Mouse (Mus musculus): ENCODE data around the gene Fam193a.

The Fam193a gene

GRCm38 (mm10) chr5:34461294-34461693, 91.6 kb downstream of the Fam193a start:
- DNase-seq (ENCODE audit: low spot score in 2 of 2), result no peak

GRCm38 (mm10) chr5:34461841-34462240, 92.1 kb downstream of the Fam193a start:
- no peak for DNase-seq (ENCODE audit: low spot score in 2 of 2)

- no peak for DNase-seq (ENCODE audit: low spot score in 2 of 2)
Observed at GRCm38 (mm10) chr5:34466079-34466478, 96.3 kb downstream of the Fam193a start.

GRCm38 (mm10) chr5:34466648-34467047, 96.9 kb downstream of the Fam193a start:
- DNase-seq (ENCODE audit: low spot score in 2 of 2), result no peak

- DNase-seq (ENCODE audit: low spot score in 2 of 2), result no peak
Observed at GRCm38 (mm10) chr5:34468039-34468775, 98.5 kb downstream of the Fam193a start.

GRCm38 (mm10) chr5:34480926-34481325, 111.2 kb downstream of the Fam193a start:
- DNase-seq (ENCODE audit: low spot score in 2 of 2), result no peak

- no peak for DNase-seq (ENCODE audit: low spot score in 2 of 2)
Observed at GRCm38 (mm10) chr5:34485731-34486130, 116.0 kb downstream of the Fam193a start.

- no peak for DNase-seq (ENCODE audit: low spot score in 2 of 2)
Observed at GRCm38 (mm10) chr5:34487320-34488090, 117.8 kb downstream of the Fam193a start.

GRCm38 (mm10) chr5:34488741-34489417, 119.1 kb downstream of the Fam193a start:
- no peak for DNase-seq (ENCODE audit: low spot score in 2 of 2)

GRCm38 (mm10) chr5:34489418-34489787, 119.7 kb downstream of the Fam193a start:
- no peak for DNase-seq (ENCODE audit: low spot score in 2 of 2)

GRCm38 (mm10) chr5:34496745-34497144, 127.0 kb downstream of the Fam193a start:
- DNase-seq (ENCODE audit: low spot score in 2 of 2), result no peak

GRCm38 (mm10) chr5:34500886-34501285, 131.2 kb downstream of the Fam193a start:
- no peak for DNase-seq (ENCODE audit: low spot score in 2 of 2)

GRCm38 (mm10) chr5:34501588-34501987, 131.9 kb downstream of the Fam193a start:
- DNase-seq (ENCODE audit: low spot score in 2 of 2), result no peak

- DNase-seq (ENCODE audit: low spot score in 2 of 2), result no peak
Observed at GRCm38 (mm10) chr5:34502411-34502810, 132.7 kb downstream of the Fam193a start.

- DNase-seq (ENCODE audit: low spot score in 2 of 2), result no peak
Observed at GRCm38 (mm10) chr5:34502821-34503220, 133.1 kb downstream of the Fam193a start.

GRCm38 (mm10) chr5:34512486-34512885, 142.8 kb downstream of the Fam193a start:
- no peak for DNase-seq (ENCODE audit: low spot score in 2 of 2)

- DNase-seq (ENCODE audit: low spot score in 2 of 2), result peak; percentile 94 to 95
Observed at GRCm38 (mm10) chr5:34513466-34514217, 143.9 kb downstream of the Fam193a start, which contains the start of gene Tnip2. Gene Tnip2, minus strand, starts transcription at chr5:34513991.

GRCm38 (mm10) chr5:34514218-34514566, 144.5 kb downstream of the Fam193a start:
- DNase-seq (ENCODE audit: low spot score in 2 of 2), result no peak

- no peak for DNase-seq (ENCODE audit: low spot score in 2 of 2)
Observed at GRCm38 (mm10) chr5:34515096-34515495, 145.4 kb downstream of the Fam193a start.

- peak; percentile 75 to 86 for DNase-seq (ENCODE audit: low spot score in 2 of 2)
Observed at GRCm38 (mm10) chr5:34517913-34518312, 148.2 kb downstream of the Fam193a start.

GRCm38 (mm10) chr5:34519389-34519910, 149.7 kb downstream of the Fam193a start:
- DNase-seq (ENCODE audit: low spot score in 2 of 2), result no peak
